Mouse (Mus musculus): ENCODE data around the gene Cwc27.

Cwc27 gene

GRCm38 (mm10) chr13:104615999-104616810 lies 200.7 kb downstream of the Cwc27 start:
- in situ Hi-C loops (cut with MboI, MseI), result no loop called here

GRCm38 (mm10) chr13:104615111-104615510 lies 201.8 kb downstream of the Cwc27 start:
- in situ Hi-C loops (cut with MboI, MseI), result no loop called here

- in situ Hi-C loops (cut with MboI, MseI), result loop anchor here (5.0 kb wide), 1 partner anchor 324 kb away; the partner anchor contains the start of gene Adamts6
These were observed 205.6 kb downstream of the Cwc27 start for GRCm38 (mm10) chr13:104611296-104611695.

- in situ Hi-C loops (cut with MboI, MseI), result loop anchor here (5.0 kb wide), 1 partner anchor 323 kb away; the partner anchor contains the start of gene Adamts6
These were observed 206.5 kb downstream of the Cwc27 start for GRCm38 (mm10) chr13:104610210-104611111.

- in situ Hi-C loops (cut with MboI, MseI), result loop anchor here (5.0 kb wide), 1 partner anchor 174 kb away; no protein-coding TSS in a partner anchor
These were observed 208.4 kb downstream of the Cwc27 start for GRCm38 (mm10) chr13:104608516-104608915.

- in situ Hi-C loops (cut with MboI, MseI), result loop anchor here (5.0 kb wide), 1 partner anchor 175 kb away; no protein-coding TSS in a partner anchor
These were observed 210.0 kb downstream of the Cwc27 start for GRCm38 (mm10) chr13:104606786-104607580.

- in situ Hi-C loops (cut with MboI, MseI), result loop anchor here (5.0 kb wide), 1 partner anchor 177 kb away; no protein-coding TSS in a partner anchor
These were observed 211.8 kb downstream of the Cwc27 start for GRCm38 (mm10) chr13:104605111-104605510.

- in situ Hi-C loops (cut with MboI, MseI), result no loop called here
These were observed 214.7 kb downstream of the Cwc27 start for GRCm38 (mm10) chr13:104602197-104602596.

- in situ Hi-C loops (cut with MboI, MseI), result no loop called here
These were observed 215.2 kb downstream of the Cwc27 start for GRCm38 (mm10) chr13:104601783-104602182.

- in situ Hi-C loops (cut with MboI, MseI), result no loop called here
These were observed 220.7 kb downstream of the Cwc27 start for GRCm38 (mm10) chr13:104596199-104596598.

- in situ Hi-C loops (cut with MboI, MseI), result no loop called here
These were observed 222.1 kb downstream of the Cwc27 start for GRCm38 (mm10) chr13:104594820-104595351.

GRCm38 (mm10) chr13:104590931-104591330 lies 226.0 kb downstream of the Cwc27 start:
- in situ Hi-C loops (cut with MboI, MseI), result no loop called here

- in situ Hi-C loops (cut with MboI, MseI), result no loop called here
These were observed 226.8 kb downstream of the Cwc27 start for GRCm38 (mm10) chr13:104590097-104590607.

- in situ Hi-C loops (cut with MboI, MseI), result no loop called here
These were observed 228.6 kb downstream of the Cwc27 start for GRCm38 (mm10) chr13:104588383-104588782.
